Mouse (Mus musculus) brain, embryonic 14.5 days (tissue): ENCODE measurements around the gene Snd1.

Source experiments
- CTCF ChIP-seq: fragments of 200-500 bp; IDR thresholded peaks from 2 replicates; pipeline ENCODE4 v1.5.1; 2012; ENCODE audit warnings: inconsistent platforms, mild to moderate bottlenecking, moderate library complexity, borderline replicate concordance; ENCODE audit not compliant: insufficient read depth, insufficient read length; ENCODE audit errors: extremely low read depth
- POLR2A ChIP-seq: fragments of 200-500 bp; IDR thresholded peaks from 2 replicates; pipeline ENCODE4 v1.6.1; 2012; ENCODE audit warnings: mild to moderate bottlenecking, inconsistent platforms, borderline replicate concordance; ENCODE audit not compliant: poor library complexity, insufficient read depth, insufficient read length, severe bottlenecking; ENCODE audit errors: extremely low read depth

GRCm38 (mm10) chr6:28521416-28521815 lies 46.5 kb downstream of the Snd1 start:
- TF ChIP-seq POLR2A, result no peak
- TF ChIP-seq CTCF, result no peak
